Mouse (Mus musculus) heart, adult 8-10 months (tissue): ENCODE measurements around the gene Cep83. TPM values are rescaled to one million over a fixed set of nuclear protein-coding genes. Genes with fewer than 3 reads are reported as not detected.

Experiments
- DNase-seq: peaks from one replicate; pipeline ENCODE4 v3.0.0; 2022; ENCODE audit warnings: low spot score
- total RNA-seq, 4 experiments: library from RNA; stranded (reverse); gene quantifications; 2 replicates each; pipeline ENCODE4 v1.2.4; 2022

The Cep83 gene
- total RNA-seq, 4 experiments from 2014 or later: 18.3 to 21.4 (median 20.2) TPM

GRCm38 (mm10) chr10:94777576-94777975 is 89.1 kb downstream of the Cep83 start:
- DNase-seq: no peak

- DNase-seq: no peak
These were observed 90.9 kb downstream of the Cep83 start for GRCm38 (mm10) chr10:94779319-94779718.

GRCm38 (mm10) chr10:94780618-94781262 is 92.3 kb downstream of the Cep83 start:
- no peak for DNase-seq

GRCm38 (mm10) chr10:94789205-94789604 is 100.8 kb downstream of the Cep83 start:
- peak; percentile 68 for DNase-seq

GRCm38 (mm10) chr10:94793914-94794313 is 105.5 kb downstream of the Cep83 start:
- DNase-seq: no peak

- no peak for DNase-seq
These were observed 106.3 kb downstream of the Cep83 start for GRCm38 (mm10) chr10:94794666-94795244.

- no peak for DNase-seq
These were observed 109.7 kb downstream of the Cep83 start for GRCm38 (mm10) chr10:94798128-94798527.

- DNase-seq: no peak
These were observed 111.2 kb downstream of the Cep83 start for GRCm38 (mm10) chr10:94799485-94800239.

GRCm38 (mm10) chr10:94800677-94801354 is 112.4 kb downstream of the Cep83 start:
- DNase-seq: no peak

GRCm38 (mm10) chr10:94804029-94804908 is 115.8 kb downstream of the Cep83 start:
- DNase-seq: peak; percentile 29

- peak; percentile 26 for DNase-seq
These were observed 116.4 kb downstream of the Cep83 start for GRCm38 (mm10) chr10:94804909-94805220.

- no peak for DNase-seq
These were observed 118.9 kb downstream of the Cep83 start for GRCm38 (mm10) chr10:94807323-94807722.

GRCm38 (mm10) chr10:94808275-94808674 is 119.8 kb downstream of the Cep83 start:
- DNase-seq: no peak

GRCm38 (mm10) chr10:94809946-94810472 is 121.6 kb downstream of the Cep83 start:
- no peak for DNase-seq

GRCm38 (mm10) chr10:94811907-94812851 is 123.7 kb downstream of the Cep83 start:
- no peak for DNase-seq

- no peak for DNase-seq
These were observed 129.7 kb downstream of the Cep83 start for GRCm38 (mm10) chr10:94818127-94818526.

GRCm38 (mm10) chr10:94818781-94819665 is 130.6 kb downstream of the Cep83 start:
- no peak for DNase-seq

- no peak for DNase-seq
These were observed 135.7 kb downstream of the Cep83 start for GRCm38 (mm10) chr10:94823971-94824760.
